Mouse (Mus musculus) stomach, embryonic 16.5 days (tissue): ENCODE data around the gene 1810043G02Rik. TPM values are rescaled to one million over a fixed set of nuclear protein-coding genes. Genes with fewer than 3 reads are reported as not detected.

ENCODE experiments used
- ATAC-seq: fragments of 200-750 bp; cut with Nextera tagmentation; 2 replicates; pipeline ENCODE4 v1.8.0; 2017; ENCODE audit warnings: moderate number of reproducible peaks, moderate TSS enrichment; ENCODE audit not compliant: insufficient read depth, low FRiP score
- H3K27ac ChIP-seq: fragments of 300-500 bp; sonication (generic); 2 replicates; pipeline ENCODE4 v1.5.1; 2014; ENCODE audit warnings: low read length
- H3K27me3 ChIP-seq: fragments of 300-500 bp; sonication (generic); 2 replicates; pipeline ENCODE4 v1.6.1; 2014; ENCODE audit warnings: low read length, control low read depth, mixed read lengths; ENCODE audit not compliant: control insufficient read depth, insufficient read depth
- H3K36me3 ChIP-seq: fragments of 300-500 bp; sonication (generic); 2 replicates; pipeline ENCODE4 v1.6.1; 2014; ENCODE audit warnings: low read length; ENCODE audit not compliant: control insufficient read depth, insufficient read depth
- H3K4me1 ChIP-seq: fragments of 300-500 bp; sonication (generic); 2 replicates; pipeline ENCODE4 v1.6.1; 2014; ENCODE audit warnings: low read length, control low read depth, mixed read lengths; ENCODE audit not compliant: control insufficient read depth, insufficient read depth
- H3K4me2 ChIP-seq: fragments of 300-500 bp; sonication (generic); 2 replicates; pipeline ENCODE4 v1.6.1; 2014; ENCODE audit warnings: low read depth, low read length, mixed read lengths
- H3K4me3 ChIP-seq: fragments of 300-500 bp; sonication (generic); replicated peaks from 2 replicates; pipeline ENCODE4 v1.5.1; 2014; ENCODE audit warnings: mild to moderate bottlenecking, low read length
- H3K9ac ChIP-seq: fragments of 300-500 bp; sonication (generic); 2 replicates; pipeline ENCODE4 v1.6.1; 2014; ENCODE audit warnings: low read length
- H3K9me3 ChIP-seq: fragments of 300-500 bp; sonication (generic); replicated peaks from 2 replicates; pipeline ENCODE4 v1.6.1; 2016; ENCODE audit warnings: low read length, control low read depth; ENCODE audit not compliant: control insufficient read depth
- WGBS: fragments of 180-500 bp; shearing (Covaris S2); extraction: QIAGEN DNeasy Blood & Tissue Kit; methylation state at CpG from one replicate; pipeline ENCODE4 v1.1.7; 2014; 5-methylcytosine and 5-hydroxymethylcytosine counted together
- polyA plus RNA-seq: library from polyadenylated mRNA; unstranded; fragments of >200 nt; fragmentation: Nextera tagmentation; extraction: Ambion mirVana; gene quantifications from 2 replicates; pipeline ENCODE4 v1.2.1, GENCODE M21; 2015

Gene 1810043G02Rik
- polyA plus RNA-seq, 1 experiment from 2014 or later = 24.8 TPM

- WGBS = 61% methylated on average over 17 of the region's 17 CpGs
- H3K36me3 ChIP-seq = no peaks in the 10 kb centered on the region
- peaks cover 22% of the 10 kb centered on the region for H3K4me1 ChIP-seq
- H3K9ac ChIP-seq = no peak overlapping the region
- no peak overlapping the region for H3K27ac ChIP-seq
- H3K4me2 ChIP-seq = no peak overlapping the region
- ATAC-seq = no peak
- no peak overlapping the region for H3K4me3 ChIP-seq
- H3K9me3 ChIP-seq = no peaks in the 10 kb centered on the region
- H3K27me3 ChIP-seq = peaks cover 13% of the 10 kb centered on the region
These were observed 6.4 kb upstream of the 1810043G02Rik start for GRCm38 (mm10) chr10:77971709-77972553.

- H3K4me1 ChIP-seq = peaks cover 32% of the 10 kb centered on the region
- H3K27ac ChIP-seq = no peak overlapping the region
- H3K9ac ChIP-seq = no peak overlapping the region
- H3K36me3 ChIP-seq = no peaks in the 10 kb centered on the region
- no peak overlapping the region for H3K4me3 ChIP-seq
- H3K9me3 ChIP-seq = no peaks in the 10 kb centered on the region
- ATAC-seq = no peak
- no peak overlapping the region for H3K4me2 ChIP-seq
- H3K27me3 ChIP-seq = peaks cover 13% of the 10 kb centered on the region
- 71% methylated on average over 5 of the region's 5 CpGs for WGBS
These were observed 4.0 kb upstream of the 1810043G02Rik start for GRCm38 (mm10) chr10:77974323-77974722.

- no peaks in the 10 kb centered on the region for H3K36me3 ChIP-seq
- H3K9me3 ChIP-seq = no peaks in the 10 kb centered on the region
- H3K4me3 ChIP-seq = no peak overlapping the region
- H3K9ac ChIP-seq = no peak overlapping the region
- 62% methylated on average over 5 of the region's 5 CpGs for WGBS
- H3K27ac ChIP-seq = peak overlapping the region; percentile 77
- ATAC-seq = no peak
- H3K4me2 ChIP-seq = no peak overlapping the region
- peaks cover 31% of the 10 kb centered on the region for H3K4me1 ChIP-seq
- H3K27me3 ChIP-seq = peaks cover 9% of the 10 kb centered on the region
These were observed 3.5 kb upstream of the 1810043G02Rik start for GRCm38 (mm10) chr10:77974811-77975210.

GRCm38 (mm10) chr10:77975653-77976052 is 2.7 kb upstream of the 1810043G02Rik start:
- Histone ChIP-seq H3K4me3 (no peak overlapping the region), H3K36me3 (no peaks in the 10 kb centered on the region), H3K9me3 (no peaks in the 10 kb centered on the region), H3K9ac (peak overlapping the region; percentile 2; the same call in 1 of the 2 replicates), H3K27me3 (peaks cover under 1% of the 10 kb centered on the region; the same call in 1 of the 2 replicates), H3K4me2 (no peak overlapping the region), H3K4me1 (peaks cover 27% of the 10 kb centered on the region), H3K27ac (peak overlapping the region; percentile 77)
- WGBS = 11% methylated on average over 4 of the region's 4 CpGs
- peak; percentile 37; the same call in 1 of the 2 replicates for ATAC-seq

- H3K36me3 ChIP-seq = no peaks in the 10 kb centered on the region
- no peak for ATAC-seq
- no peak overlapping the region for H3K4me3 ChIP-seq
- 55% methylated on average over 8 of the region's 8 CpGs for WGBS
- peaks cover 27% of the 10 kb centered on the region for H3K4me1 ChIP-seq
- H3K4me2 ChIP-seq = no peak overlapping the region
- H3K9me3 ChIP-seq = no peaks in the 10 kb centered on the region
- no peak overlapping the region for H3K9ac ChIP-seq
- H3K27ac ChIP-seq = peak overlapping the region; percentile 57; the same call in 1 of the 2 replicates
- H3K27me3 ChIP-seq = no peaks in the 10 kb centered on the region
These were observed 1.7 kb upstream of the 1810043G02Rik start for GRCm38 (mm10) chr10:77976458-77977150.

- no peaks in the 10 kb centered on the region for H3K9me3 ChIP-seq
- peak; percentile 61 for ATAC-seq
- H3K27ac ChIP-seq = no peak overlapping the region
- H3K36me3 ChIP-seq = peaks cover 11% of the 10 kb centered on the region; the same call in 1 of the 2 replicates
- no peak overlapping the region for H3K4me2 ChIP-seq
- H3K4me3 ChIP-seq = no peak overlapping the region
- WGBS = 2% methylated on average over 4 of the region's 4 CpGs
- no peaks in the 10 kb centered on the region for H3K4me1 ChIP-seq
- H3K9ac ChIP-seq = peak overlapping the region; percentile 25; the same call in 1 of the 2 replicates
- H3K27me3 ChIP-seq = no peaks in the 10 kb centered on the region
These were observed 6.3 kb downstream of the 1810043G02Rik start for GRCm38 (mm10) chr10:77984660-77985059.

GRCm38 (mm10) chr10:77985775-77986174 is 7.5 kb downstream of the 1810043G02Rik start:
- Histone ChIP-seq H3K9ac (no peak overlapping the region), H3K9me3 (no peaks in the 10 kb centered on the region), H3K4me3 (no peak overlapping the region), H3K4me2 (no peak overlapping the region), H3K4me1 (no peaks in the 10 kb centered on the region), H3K36me3 (peaks cover 13% of the 10 kb centered on the region; the same call in 1 of the 2 replicates), H3K27ac (no peak overlapping the region), H3K27me3 (no peaks in the 10 kb centered on the region)
- WGBS = 77% methylated on average over 5 of the region's 5 CpGs
- ATAC-seq = no peak

GRCm38 (mm10) chr10:77995639-77996038 is 17.3 kb downstream of the 1810043G02Rik start:
- Histone ChIP-seq H3K36me3 (peaks cover 38% of the 10 kb centered on the region), H3K4me2 (no peak overlapping the region), H3K4me3 (no peak overlapping the region), H3K4me1 (no peaks in the 10 kb centered on the region), H3K27ac (no peak overlapping the region), H3K27me3 (no peaks in the 10 kb centered on the region), H3K9ac (no peak overlapping the region), H3K9me3 (no peaks in the 10 kb centered on the region)
- ATAC-seq = no peak
- 88% methylated on average over 3 of the region's 3 CpGs for WGBS

- Histone ChIP-seq H3K36me3 (peaks cover 24% of the 10 kb centered on the region), H3K27ac (no peak overlapping the region), H3K27me3 (no peaks in the 10 kb centered on the region), H3K4me3 (no peak overlapping the region), H3K9me3 (no peaks in the 10 kb centered on the region), H3K9ac (no peak overlapping the region), H3K4me2 (no peak overlapping the region), H3K4me1 (peaks cover 4% of the 10 kb centered on the region; the same call in 1 of the 2 replicates)
- 90% methylated on average over 5 of the region's 5 CpGs for WGBS
- ATAC-seq = no peak
These were observed 21.9 kb downstream of the 1810043G02Rik start for GRCm38 (mm10) chr10:78000200-78000599.
